Mouse (Mus musculus) limb, embryonic 11.5 days (tissue): ENCODE results near the gene Hspb9. TPM values are rescaled to one million over a fixed set of nuclear protein-coding genes. Genes with fewer than 3 reads are reported as not detected.

Experiments used
- ATAC-seq: fragments of 200-750 bp; cut with Nextera tagmentation; 2 replicates; pipeline ENCODE4 v1.8.0; 2017; ENCODE audit warnings: low read depth; ENCODE audit not compliant: insufficient number of reproducible peaks, low FRiP score, low TSS enrichment
- DNase-seq: peaks from one replicate; pipeline ENCODE4 v3.0.0-alpha.2; 2015; ENCODE audit warnings: low spot score
- H3K27ac ChIP-seq: fragments of 300-500 bp; sonication (generic); replicated peaks from 2 replicates; pipeline ENCODE4 v1.5.1; 2014; ENCODE audit warnings: low read depth, mild to moderate bottlenecking, low read length
- H3K27me3 ChIP-seq: fragments of 300-500 bp; sonication (generic); 2 replicates; pipeline ENCODE4 v1.6.1; 2014; ENCODE audit warnings: mild to moderate bottlenecking, low read length, mixed read lengths; ENCODE audit not compliant: control insufficient read depth, insufficient read depth
- H3K36me3 ChIP-seq: fragments of 300-500 bp; sonication (generic); 2 replicates; pipeline ENCODE4 v1.6.1; 2014; ENCODE audit warnings: mild to moderate bottlenecking, low read length, moderate library complexity, mixed read lengths; ENCODE audit not compliant: control insufficient read depth, insufficient read depth
- H3K4me1 ChIP-seq: fragments of 300-500 bp; sonication (generic); 2 replicates; pipeline ENCODE4 v1.6.1; 2014; ENCODE audit warnings: low read length, mixed read lengths; ENCODE audit not compliant: control insufficient read depth, insufficient read depth
- H3K4me2 ChIP-seq: fragments of 300-500 bp; sonication (generic); 2 replicates; pipeline ENCODE4 v1.6.1; 2014; ENCODE audit warnings: low read depth, mild to moderate bottlenecking, moderate library complexity; ENCODE audit not compliant: severe bottlenecking
- H3K4me3 ChIP-seq: fragments of 300-500 bp; sonication (generic); 2 replicates; pipeline ENCODE4 v1.5.1; 2014; ENCODE audit warnings: low read depth, low read length
- H3K9ac ChIP-seq: fragments of 300-500 bp; sonication (generic); 2 replicates; pipeline ENCODE4 v1.6.1; 2014; ENCODE audit warnings: mild to moderate bottlenecking, low read length
- H3K9me3 ChIP-seq: fragments of 300-500 bp; sonication (generic); 2 replicates; pipeline ENCODE4 v1.6.1; 2016; ENCODE audit warnings: low read length; ENCODE audit not compliant: control insufficient read depth
- WGBS: fragments of 180-500 bp; shearing (Covaris S2); extraction: QIAGEN DNeasy Blood & Tissue Kit; methylation state at CpG from one replicate; pipeline ENCODE4 v1.1.7; 2014; 5-methylcytosine and 5-hydroxymethylcytosine counted together
- polyA plus RNA-seq: library from polyadenylated mRNA; unstranded; fragments of >200 nt; fragmentation: Nextera tagmentation; extraction: Ambion mirVana; gene quantifications from 2 replicates; pipeline ENCODE4 v1.2.1, GENCODE M21; 2014

Hspb9 gene
- polyA plus RNA-seq, 1 experiment from 2014 or later = 0.24 TPM

- H3K9ac ChIP-seq = no peak overlapping the region
- H3K27me3 ChIP-seq = no peaks in the 10 kb centered on the region
- H3K36me3 ChIP-seq = peaks cover 14% of the 10 kb centered on the region
- 85% methylated on average over 3 of the region's 3 CpGs for WGBS
- no peak overlapping the region for H3K4me3 ChIP-seq
- ATAC-seq (no peak), DNase-seq (no peak)
- H3K4me2 ChIP-seq = no peak overlapping the region
- no peaks in the 10 kb centered on the region for H3K9me3 ChIP-seq
- peaks cover 3% of the 10 kb centered on the region for H3K4me1 ChIP-seq
- H3K27ac ChIP-seq = no peak overlapping the region
Observed at GRCm38 (mm10) chr11:100719312-100719711, 5.7 kb downstream of the Hspb9 start.

GRCm38 (mm10) chr11:100719893-100720292 lies 6.2 kb downstream of the Hspb9 start:
- 85% methylated on average over 11 of the region's 11 CpGs for WGBS
- H3K27ac ChIP-seq = no peak overlapping the region
- peaks cover 3% of the 10 kb centered on the region; the same call in 1 of the 2 replicates for H3K4me1 ChIP-seq
- no peak for DNase-seq
- no peak overlapping the region for H3K4me3 ChIP-seq
- no peaks in the 10 kb centered on the region for H3K27me3 ChIP-seq
- no peak for ATAC-seq
- no peaks in the 10 kb centered on the region for H3K9me3 ChIP-seq
- peaks cover 14% of the 10 kb centered on the region for H3K36me3 ChIP-seq
- H3K9ac ChIP-seq = no peak overlapping the region
- no peak overlapping the region for H3K4me2 ChIP-seq

- peaks cover 14% of the 10 kb centered on the region for H3K36me3 ChIP-seq
- ATAC-seq = no peak
- no peak overlapping the region for H3K4me3 ChIP-seq
- no peak overlapping the region for H3K4me2 ChIP-seq
- no peak overlapping the region for H3K27ac ChIP-seq
- DNase-seq = no peak
- H3K27me3 ChIP-seq = no peaks in the 10 kb centered on the region
- H3K9me3 ChIP-seq = no peaks in the 10 kb centered on the region
- 86% methylated on average over 5 of the region's 5 CpGs for WGBS
- H3K4me1 ChIP-seq = peaks cover 7% of the 10 kb centered on the region; the same call in 1 of the 2 replicates
- no peak overlapping the region for H3K9ac ChIP-seq
Observed at GRCm38 (mm10) chr11:100720345-100720744, 6.7 kb downstream of the Hspb9 start.

GRCm38 (mm10) chr11:100721254-100721653 lies 7.6 kb downstream of the Hspb9 start:
- Histone ChIP-seq H3K36me3 (peaks cover 8% of the 10 kb centered on the region; the same call in 1 of the 2 replicates), H3K9me3 (no peaks in the 10 kb centered on the region), H3K27me3 (no peaks in the 10 kb centered on the region), H3K4me2 (no peak overlapping the region), H3K4me3 (no peak overlapping the region), H3K4me1 (peaks cover 7% of the 10 kb centered on the region; the same call in 1 of the 2 replicates), H3K9ac (no peak overlapping the region), H3K27ac (no peak overlapping the region)
- DNase-seq (no peak), ATAC-seq (no peak)
- WGBS = 86% methylated on average over 4 of the region's 4 CpGs

- DNase-seq (no peak), ATAC-seq (no peak)
- H3K9ac ChIP-seq = no peak overlapping the region
- WGBS = 84% methylated on average over 8 of the region's 8 CpGs
- no peaks in the 10 kb centered on the region for H3K27me3 ChIP-seq
- peaks cover 7% of the 10 kb centered on the region; the same call in 1 of the 2 replicates for H3K4me1 ChIP-seq
- H3K4me3 ChIP-seq = no peak overlapping the region
- H3K4me2 ChIP-seq = no peak overlapping the region
- no peak overlapping the region for H3K27ac ChIP-seq
- H3K9me3 ChIP-seq = no peaks in the 10 kb centered on the region
- H3K36me3 ChIP-seq = peaks cover 6% of the 10 kb centered on the region; the same call in 1 of the 2 replicates
Observed at GRCm38 (mm10) chr11:100721776-100722492, 8.3 kb downstream of the Hspb9 start.

- Histone ChIP-seq H3K36me3 (peaks cover 5% of the 10 kb centered on the region; the same call in 1 of the 2 replicates), H3K4me2 (no peak overlapping the region), H3K27ac (no peak overlapping the region), H3K4me3 (no peak overlapping the region), H3K4me1 (peaks cover 7% of the 10 kb centered on the region; the same call in 1 of the 2 replicates), H3K9ac (no peak overlapping the region), H3K27me3 (no peaks in the 10 kb centered on the region), H3K9me3 (no peaks in the 10 kb centered on the region)
- DNase-seq (no peak), ATAC-seq (no peak)
- 56% methylated on average over 2 of the region's 2 CpGs for WGBS
Observed at GRCm38 (mm10) chr11:100722493-100723028, 8.9 kb downstream of the Hspb9 start.

- Histone ChIP-seq H3K9ac (no peak overlapping the region; the same call in 1 of the 2 replicates), H3K36me3 (no peaks in the 10 kb centered on the region), H3K27ac (no peak overlapping the region; the same call in 1 of the 2 replicates), H3K4me2 (no peak overlapping the region), H3K4me1 (peaks cover 7% of the 10 kb centered on the region; the same call in 1 of the 2 replicates), H3K9me3 (no peaks in the 10 kb centered on the region), H3K27me3 (no peaks in the 10 kb centered on the region), H3K4me3 (no peak overlapping the region)
- 34% methylated on average over 5 of the region's 5 CpGs for WGBS
- ATAC-seq (no peak), DNase-seq (no peak)
Observed at GRCm38 (mm10) chr11:100724919-100725512, 11.4 kb downstream of the Hspb9 start.

- Histone ChIP-seq H3K36me3 (no peaks in the 10 kb centered on the region), H3K4me1 (peaks cover 7% of the 10 kb centered on the region; the same call in 1 of the 2 replicates), H3K27ac (no peak overlapping the region), H3K27me3 (no peaks in the 10 kb centered on the region), H3K9ac (no peak overlapping the region), H3K9me3 (no peaks in the 10 kb centered on the region), H3K4me2 (no peak overlapping the region), H3K4me3 (no peak overlapping the region)
- DNase-seq (no peak), ATAC-seq (no peak)
- WGBS = 89% methylated on average over 3 of the region's 3 CpGs
Observed at GRCm38 (mm10) chr11:100727201-100727600, 13.6 kb downstream of the Hspb9 start.
